Comparison of ENCODE assay signal across 11 mouse cellular contexts in the genomic region with DNA sequence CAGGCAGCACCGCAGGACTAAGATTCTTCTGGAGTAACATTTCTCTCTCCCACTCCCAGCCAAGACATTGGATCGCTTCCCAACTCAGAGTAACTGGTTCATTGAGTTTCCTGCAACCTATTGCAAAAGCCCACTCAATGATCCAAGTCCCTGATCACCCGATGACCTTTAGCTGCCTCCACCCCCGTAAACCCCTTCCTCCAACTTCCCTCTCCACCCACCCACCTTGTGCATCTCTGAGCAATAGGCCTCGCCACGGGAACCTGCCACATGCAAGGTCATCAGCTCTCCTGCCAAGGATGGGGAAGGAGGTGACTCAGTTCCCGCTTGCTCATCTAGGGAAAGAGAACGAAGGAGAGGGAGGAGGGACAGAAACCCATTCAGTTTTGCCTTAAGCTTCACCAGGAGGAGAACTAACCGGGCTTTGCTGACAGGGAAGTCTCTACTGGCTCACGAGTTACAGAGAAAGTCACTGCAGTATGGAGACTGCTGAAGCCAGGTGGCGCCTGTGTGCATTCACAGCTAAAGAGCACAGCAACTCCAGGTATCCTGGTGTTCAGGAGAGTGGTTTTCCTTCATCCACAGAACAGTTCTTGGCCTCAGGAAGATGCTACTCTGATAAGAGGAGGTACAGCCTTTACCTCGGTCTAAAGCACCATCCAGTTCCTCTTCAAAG. TPM values are rescaled to one million over a fixed set of nuclear protein-coding genes. Genes with fewer than 3 reads are reported as not detected.
DNase-seq lines count a peak whose midpoint lies in the region; ATAC-seq and TF ChIP-seq lines count a peak whose summit lies in the region.
"Had no signal": no experiment of that assay in that cellular context is flagged by ENCODE, and none has a peak within 500 bp of the region (broad histone marks: within the 10 kb centered on the region; RNA-seq: fewer than 3 reads in every experiment).

No protein-coding gene starts in this region.

- no peak for ATAC-seq in liver, postnatal 0 days
- no peak for ATAC-seq in erythroblast, adult 5-6 weeks (replicated peaks; ENCODE audit: low FRiP score, poor library complexity, severe bottlenecking)

- H3K4me1 ChIP-seq in liver, postnatal 0 days (ENCODE audit: insufficient read depth): no peaks in the 10 kb centered on the region

- no peak overlapping the region for H3K9ac ChIP-seq in liver, postnatal 0 days (replicated peaks)
- H3K9ac ChIP-seq: limb, embryonic 15.5 days had no signal

- no peak overlapping the region for H3K27ac ChIP-seq in liver, postnatal 0 days (ENCODE audit: low read depth)
- H3K27ac ChIP-seq: limb, embryonic 15.5 days had no signal

- peak; percentile 30 for DNase-seq in embryo, embryonic 11 days
- no peak for DNase-seq in embryo, embryonic 10.5 days (ENCODE audit: low spot score)
- no peak for DNase-seq in liver, postnatal 0 days
- DNase-seq in liver (no peak), R1 (ENCODE audit: low read depth, low spot score) (peak; percentile 45)
- DNase-seq in lung, postnatal 14 days: peak; percentile 24
- DNase-seq in gastrocnemius, postnatal 4 days (ENCODE audit: low spot score in 2 of 2): no peak
- DNase-seq: kidney, adult 8-10 months had no signal

- WGBS in liver, postnatal 0 days (ENCODE audit: insufficient replicate concordance): 36% methylated on average over 12 of the region's 12 CpGs

- H3K4me3 ChIP-seq in liver, postnatal 0 days (ENCODE audit: low read depth, low read length): no peak overlapping the region
- H3K4me3 ChIP-seq: limb, embryonic 15.5 days had no signal

- no peaks in the 10 kb centered on the region for H3K36me3 ChIP-seq in liver, postnatal 0 days (replicated peaks; ENCODE audit: insufficient read depth, low read length)
- H3K36me3 ChIP-seq: G1E; limb, embryonic 15.5 days had no signal

- no peak overlapping the region for H3K4me2 ChIP-seq in liver, postnatal 0 days (ENCODE audit: low read depth, low read length)

- TF ChIP-seq EP300 in liver, postnatal 0 days (IDR thresholded peaks at IDR 0.05; ENCODE audit: low read depth): no peak

- no peaks in the 10 kb centered on the region for H3K9me3 ChIP-seq in liver, postnatal 0 days (ENCODE audit: low read length)
- H3K9me3 ChIP-seq: G1E; limb, embryonic 15.5 days had no signal

- 0 out of 2 replicates have a peak, but pooled peaks cover 4% of the 10 kb centered on the region for H3K27me3 ChIP-seq in liver, postnatal 0 days (ENCODE audit: insufficient read depth, low read length)

- TF ChIP-seq CTCF in liver, postnatal 0 days (IDR thresholded peaks at IDR 0.05; ENCODE audit: low read depth): peak; percentile 50

RNA-seq across cellular contexts. Expression of a gene that starts 7.2 kb away (rescaled TPM):
- not detected in 2 replicates for polyA plus RNA-seq in liver, postnatal 0 days (2015; fragmentation: Nextera tagmentation; extraction: Ambion mirVana)
- not detected in 2 replicates for total RNA-seq in erythroblast, adult 5-6 weeks (2015; ENCODE audit: low replicate concordance)
- not detected in 2 replicates for total RNA-seq in erythroblast, adult 5-6 weeks (2017; ENCODE audit: low replicate concordance)
- 1 to 10 TPM; 1.3 to 1.8 TPM for total RNA-seq in gastrocnemius, postnatal 4 days (2021)
- polyA plus RNA-seq: G1E had no signal

Comparison
In these comparisons a context has a peak if more than half of its experiments do, and no peak if none do; other contexts are left out.
1. DNase-seq: peak in embryo, embryonic 11 days (single experiment), R1 (single experiment) and lung, postnatal 14 days (single experiment); none in embryo, embryonic 10.5 days (single experiment), liver, postnatal 0 days (single experiment), liver (single experiment) and gastrocnemius, postnatal 4 days (0 of 2).